Mouse (Mus musculus) intestine, postnatal 0 days (tissue): Measurements from ENCODE around the gene Lpp. TPM values are rescaled to one million over a fixed set of nuclear protein-coding genes. Genes with fewer than 3 reads are reported as not detected.

Experiments used
- ATAC-seq: fragments of 200-750 bp; cut with Nextera tagmentation; 2 replicates; pipeline ENCODE4 v1.8.0; 2017; ENCODE audit warnings: mild to moderate bottlenecking, moderate TSS enrichment, moderate library complexity
- H3K27ac ChIP-seq: fragments of 300-500 bp; sonication (generic); 2 replicates; pipeline ENCODE4 v1.5.1; 2014; ENCODE audit warnings: mild to moderate bottlenecking, low read depth, low read length, moderate library complexity
- H3K27me3 ChIP-seq: fragments of 300-500 bp; sonication (generic); replicated peaks from 2 replicates; pipeline ENCODE4 v1.6.1; 2014; ENCODE audit warnings: low read length, mixed read lengths; ENCODE audit not compliant: control insufficient read depth, insufficient read depth
- H3K36me3 ChIP-seq: fragments of 300-500 bp; sonication (generic); 2 replicates; pipeline ENCODE4 v1.6.1; 2014; ENCODE audit warnings: mild to moderate bottlenecking, moderate library complexity; ENCODE audit not compliant: control insufficient read depth, insufficient read depth
- H3K4me1 ChIP-seq: fragments of 300-500 bp; sonication (generic); replicated peaks from 2 replicates; pipeline ENCODE4 v1.6.1; 2014; ENCODE audit warnings: antibody characterized with exemption, low read length, mixed read lengths; ENCODE audit not compliant: control insufficient read depth, insufficient read depth
- H3K4me2 ChIP-seq: fragments of 300-500 bp; sonication (generic); replicated peaks from 2 replicates; pipeline ENCODE4 v1.6.1; 2014; ENCODE audit warnings: low read depth, mild to moderate bottlenecking, moderate library complexity
- H3K4me3 ChIP-seq: fragments of 300-500 bp; sonication (generic); 2 replicates; pipeline ENCODE4 v1.5.1; 2014; ENCODE audit warnings: low read depth, low read length
- H3K9ac ChIP-seq: fragments of 300-500 bp; sonication (generic); 2 replicates; pipeline ENCODE4 v1.6.1; 2014; ENCODE audit warnings: mild to moderate bottlenecking, low read depth, low read length
- H3K9me3 ChIP-seq: fragments of 300-500 bp; sonication (generic); 2 replicates; pipeline ENCODE4 v1.6.1; 2016; ENCODE audit warnings: mixed run types; ENCODE audit not compliant: control insufficient read depth
- CTCF ChIP-seq: sonication (generic); IDR thresholded peaks from 2 replicates; pipeline ENCODE4 v1.5.1; 2016; ENCODE audit warnings: low read depth, mild to moderate bottlenecking, control low read depth, antibody characterized with exemption, moderate library complexity
- WGBS: fragments of 180-500 bp; shearing (Covaris S2); extraction: QIAGEN DNeasy Blood & Tissue Kit; methylation state at CpG from one replicate; pipeline ENCODE4 v1.1.7; 2014; 5-methylcytosine and 5-hydroxymethylcytosine counted together
- polyA plus RNA-seq: library from polyadenylated mRNA; unstranded; fragments of >200 nt; fragmentation: Nextera tagmentation; extraction: Ambion mirVana; gene quantifications from 2 replicates; pipeline ENCODE4 v1.2.1, GENCODE M21; 2015

The Lpp gene
- polyA plus RNA-seq: 32.8 and 37.5 TPM in 2 replicates

DNA sequence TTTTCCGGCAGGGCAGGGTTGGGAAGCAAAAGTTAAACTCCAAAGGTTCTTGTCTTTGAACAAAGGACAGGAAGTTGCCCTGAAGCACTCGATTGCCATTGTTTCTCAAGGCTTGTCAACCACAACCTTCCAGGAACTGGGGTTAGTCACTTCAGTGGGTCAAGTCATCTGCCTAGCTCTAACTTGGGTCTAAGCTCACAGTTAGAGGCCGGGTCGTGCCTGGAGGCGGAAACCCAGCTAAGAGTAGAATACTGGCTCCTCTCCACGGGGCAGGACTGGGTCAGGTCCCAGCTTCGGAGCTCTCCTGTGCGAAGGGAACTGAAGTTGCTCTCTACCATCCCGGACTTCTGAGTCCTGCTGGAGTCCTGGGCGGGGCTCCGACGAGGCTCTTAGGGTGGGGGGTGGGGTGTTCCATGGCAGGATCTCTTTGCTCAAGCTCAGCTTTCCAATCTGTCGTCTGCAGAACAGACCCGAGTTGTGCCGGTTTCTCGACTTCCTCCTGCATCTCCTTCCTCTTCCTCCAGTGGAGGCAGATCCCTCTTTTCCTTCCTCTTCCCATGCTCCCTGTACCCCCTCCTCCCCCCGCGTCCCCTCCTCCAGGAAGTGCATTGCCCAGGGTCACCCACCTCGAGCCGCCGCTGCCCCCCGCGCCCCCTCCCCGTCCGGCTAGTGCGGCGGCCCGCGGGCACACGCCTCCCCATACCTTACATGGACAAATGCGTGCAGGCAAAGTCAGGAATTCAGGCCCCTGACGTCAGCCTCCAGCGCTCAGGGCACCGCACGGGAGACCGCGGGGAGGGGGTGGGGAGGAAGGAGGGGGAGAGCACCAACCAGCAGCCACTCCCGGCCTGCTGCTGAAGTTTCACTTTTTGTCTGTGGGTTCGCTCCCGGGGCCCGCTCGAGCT is at the start of gene Lpp:
TSS of gene Lpp (plus strand) at position 857 of the 905 bp plus-strand sequence.
- Histone ChIP-seq H3K4me1 (peaks cover 7% of the 10 kb centered on the region; the same call in 1 of the 2 replicates), H3K9me3 (no peaks in the 10 kb centered on the region)
- peak; percentile 91 for ATAC-seq

DNA sequence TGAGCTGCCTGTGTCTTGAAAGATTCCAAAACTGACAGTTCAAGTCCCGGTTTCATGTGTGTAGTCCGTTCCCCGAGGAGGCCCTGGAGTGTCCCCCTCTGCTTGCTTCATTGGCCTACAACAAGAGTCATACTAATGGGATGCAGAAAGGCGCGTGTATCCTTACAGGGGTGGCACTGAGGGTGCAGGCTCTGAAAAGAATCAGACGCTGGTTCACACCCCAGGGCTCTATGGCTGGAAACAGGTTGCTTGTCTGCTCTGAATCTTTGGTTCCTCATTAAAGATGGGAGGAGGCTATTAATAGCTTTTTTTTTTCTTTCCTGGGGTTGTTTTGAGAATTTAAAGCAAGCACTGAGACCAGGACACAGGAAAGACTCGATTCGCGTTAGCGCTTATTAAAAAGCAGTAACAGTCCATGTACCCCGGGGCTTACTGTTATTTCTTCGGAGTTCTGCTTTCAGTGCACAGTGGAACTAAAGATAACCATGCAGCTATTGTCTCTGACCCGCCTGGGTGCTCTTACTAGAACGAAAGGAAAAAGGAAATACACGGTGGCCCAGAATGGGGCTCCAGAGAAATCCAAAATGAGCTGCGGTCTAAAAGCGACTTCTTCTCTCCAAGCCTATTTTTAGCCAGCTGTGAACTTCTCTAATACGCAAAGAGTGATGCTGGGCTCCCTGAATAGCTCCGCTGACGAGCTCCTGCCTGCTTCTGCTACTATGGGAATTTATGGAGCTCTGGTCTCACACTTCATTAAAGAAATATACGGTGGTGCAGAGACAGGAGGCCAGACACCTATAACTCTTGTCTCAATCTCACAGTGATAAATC is 45.5 kb upstream of the Lpp start:
- no peaks in the 10 kb centered on the region for H3K9me3 ChIP-seq
- H3K27ac ChIP-seq: no peak overlapping the region
- no peak overlapping the region for H3K4me3 ChIP-seq
- ATAC-seq: no peak
- no peak for TF ChIP-seq CTCF
- 69% methylated on average over 21 of the region's 21 CpGs for WGBS
- no peak overlapping the region for H3K4me2 ChIP-seq
- no peaks in the 10 kb centered on the region for H3K36me3 ChIP-seq
- H3K4me1 ChIP-seq: no peaks in the 10 kb centered on the region
- H3K27me3 ChIP-seq: no peaks in the 10 kb centered on the region
- H3K9ac ChIP-seq: no peak overlapping the region

More for the DNA sequence above, at the start of gene Lpp:
- Histone ChIP-seq H3K36me3 (no peaks in the 10 kb centered on the region), H3K4me3 (peak within 1 kb of the TSS; percentile 99), H3K9ac (peak within 1 kb of the TSS; percentile 99), H3K27me3 (no peaks in the 10 kb centered on the region), H3K27ac (peak within 1 kb of the TSS; percentile 100), H3K4me2 (peak within 1 kb of the TSS; percentile 83)
- WGBS: under 1% methylated on average over 39 of the region's 42 CpGs
- no peak for TF ChIP-seq CTCF

DNA sequence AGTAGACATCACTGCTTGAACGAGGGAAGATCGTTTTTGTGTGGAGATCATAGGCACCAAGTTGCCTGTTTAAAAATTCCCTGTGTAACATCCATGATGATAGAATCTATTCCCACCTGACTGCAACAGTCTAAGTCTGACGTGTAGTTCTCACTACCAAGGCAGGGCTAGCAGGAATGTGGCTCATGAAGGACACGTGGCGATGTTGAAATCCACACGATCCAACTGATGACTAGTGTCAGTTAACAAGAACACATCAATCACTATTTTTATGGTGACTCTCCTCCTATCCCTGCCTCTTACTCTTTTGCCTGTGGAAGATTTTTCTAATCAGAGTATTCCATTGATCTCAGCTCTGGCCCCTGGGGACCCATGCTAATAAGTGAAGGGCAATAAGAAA is 43.0 kb upstream of the Lpp start:
- H3K9ac ChIP-seq: no peak overlapping the region
- no peak for ATAC-seq
- WGBS: 72% methylated on average over 6 of the region's 6 CpGs

DNA sequence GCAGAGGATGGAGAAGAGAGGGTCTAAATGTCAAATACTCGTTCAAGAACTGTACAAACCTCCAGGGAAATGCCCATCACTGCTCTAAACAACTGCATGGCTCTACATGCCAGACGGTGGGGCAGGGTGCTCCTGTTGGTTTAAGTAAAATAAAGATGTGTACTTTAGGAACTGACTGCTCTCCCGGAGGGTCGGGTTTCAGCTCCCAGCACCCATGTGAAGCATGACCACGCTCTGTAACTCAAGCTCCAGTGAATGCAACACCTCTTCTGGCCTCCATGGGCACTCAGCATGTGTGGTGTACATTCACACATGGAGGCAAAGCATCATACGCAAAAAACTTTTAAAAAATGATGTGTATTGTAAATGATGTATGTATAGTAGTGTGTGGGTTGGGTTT is 42.6 kb upstream of the Lpp start:
- no peak for TF ChIP-seq CTCF
- Histone ChIP-seq H3K4me2 (no peak overlapping the region), H3K9ac (no peak overlapping the region), H3K9me3 (no peaks in the 10 kb centered on the region), H3K4me3 (no peak overlapping the region), H3K27ac (no peak overlapping the region), H3K4me1 (no peaks in the 10 kb centered on the region), H3K27me3 (no peaks in the 10 kb centered on the region), H3K36me3 (no peaks in the 10 kb centered on the region)
- WGBS: 71% methylated on average over 6 of the region's 6 CpGs
- no peak for ATAC-seq

More for the DNA sequence above, 43.0 kb upstream of the Lpp start:
- no peak overlapping the region for H3K27ac ChIP-seq
- no peaks in the 10 kb centered on the region for H3K9me3 ChIP-seq
- H3K27me3 ChIP-seq: no peaks in the 10 kb centered on the region
- H3K4me1 ChIP-seq: no peaks in the 10 kb centered on the region
- no peak for TF ChIP-seq CTCF
- no peaks in the 10 kb centered on the region for H3K36me3 ChIP-seq
- H3K4me2 ChIP-seq: no peak overlapping the region
- no peak overlapping the region for H3K4me3 ChIP-seq

DNA sequence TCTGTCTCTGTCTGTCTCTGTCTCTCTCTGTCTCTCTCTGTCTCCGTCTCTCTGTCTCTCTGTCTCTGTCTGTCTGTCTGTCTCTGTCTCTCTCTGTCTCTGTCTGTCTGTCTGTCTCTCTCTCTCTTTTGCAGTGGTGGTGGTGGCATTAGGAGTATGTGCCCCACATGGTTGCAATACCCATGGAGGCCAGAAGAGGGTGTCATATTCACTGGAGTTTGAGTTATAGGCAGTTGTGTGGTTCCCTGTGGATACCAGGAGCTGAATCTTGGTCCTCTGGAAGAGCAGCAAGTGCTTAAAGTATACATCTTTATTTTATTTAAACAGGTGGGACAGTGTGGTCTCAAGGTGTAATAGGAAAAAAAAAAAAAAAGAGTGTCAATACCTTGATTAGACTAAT is 41.5 kb upstream of the Lpp start:
- H3K27me3 ChIP-seq: no peaks in the 10 kb centered on the region
- no peak overlapping the region for H3K4me2 ChIP-seq
- no peak overlapping the region for H3K27ac ChIP-seq
- 93% methylated on average over 1 of the region's 1 CpGs for WGBS
- no peak for ATAC-seq
- no peaks in the 10 kb centered on the region for H3K4me1 ChIP-seq
- no peaks in the 10 kb centered on the region for H3K36me3 ChIP-seq
- peak; percentile 37; the same call in 1 of the 2 replicates for TF ChIP-seq CTCF
- H3K9ac ChIP-seq: no peak overlapping the region
- no peaks in the 10 kb centered on the region for H3K9me3 ChIP-seq
- H3K4me3 ChIP-seq: no peak overlapping the region

DNA sequence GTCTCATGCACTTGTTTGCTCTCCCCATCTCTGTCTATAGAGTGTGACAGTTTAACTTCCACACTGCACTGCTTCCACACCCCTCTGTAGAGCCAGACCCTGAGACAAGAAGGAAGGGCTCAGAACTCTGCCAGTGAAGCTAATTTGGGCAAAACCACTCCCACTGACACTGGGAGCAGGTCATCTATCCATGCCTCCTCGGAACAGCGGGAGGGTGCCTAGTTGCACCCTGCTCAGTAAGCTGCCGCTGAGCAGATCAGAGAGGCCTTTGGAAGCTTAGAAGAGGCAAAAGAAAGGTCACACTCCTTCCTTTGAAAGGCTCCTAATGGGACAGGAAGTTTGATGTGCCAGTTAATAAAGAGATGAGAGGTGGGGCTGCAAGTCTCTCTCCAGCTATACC is 39.5 kb upstream of the Lpp start:
- Histone ChIP-seq H3K4me3 (no peak overlapping the region), H3K9me3 (no peaks in the 10 kb centered on the region), H3K27ac (no peak overlapping the region), H3K27me3 (no peaks in the 10 kb centered on the region), H3K9ac (no peak overlapping the region), H3K4me2 (no peak overlapping the region), H3K36me3 (no peaks in the 10 kb centered on the region), H3K4me1 (no peaks in the 10 kb centered on the region)
- ATAC-seq: no peak
- no peak for TF ChIP-seq CTCF
- WGBS: 44% methylated on average over 3 of the region's 3 CpGs
